Mouse (Mus musculus) neutrophil, adult 59 days (primary cell): ENCODE measurements around the gene Trhde. TPM values are rescaled to one million over a fixed set of nuclear protein-coding genes. Genes with fewer than 3 reads are reported as not detected.

Source experiments
- total RNA-seq, 2 experiments: library from RNA; stranded (reverse); gene quantifications; 1 replicate in 1 of 2; 2 replicates in 1 of 2; pipeline ENCODE4 v1.2.4; 2023

Gene Trhde
- not detected for total RNA-seq

DNA sequence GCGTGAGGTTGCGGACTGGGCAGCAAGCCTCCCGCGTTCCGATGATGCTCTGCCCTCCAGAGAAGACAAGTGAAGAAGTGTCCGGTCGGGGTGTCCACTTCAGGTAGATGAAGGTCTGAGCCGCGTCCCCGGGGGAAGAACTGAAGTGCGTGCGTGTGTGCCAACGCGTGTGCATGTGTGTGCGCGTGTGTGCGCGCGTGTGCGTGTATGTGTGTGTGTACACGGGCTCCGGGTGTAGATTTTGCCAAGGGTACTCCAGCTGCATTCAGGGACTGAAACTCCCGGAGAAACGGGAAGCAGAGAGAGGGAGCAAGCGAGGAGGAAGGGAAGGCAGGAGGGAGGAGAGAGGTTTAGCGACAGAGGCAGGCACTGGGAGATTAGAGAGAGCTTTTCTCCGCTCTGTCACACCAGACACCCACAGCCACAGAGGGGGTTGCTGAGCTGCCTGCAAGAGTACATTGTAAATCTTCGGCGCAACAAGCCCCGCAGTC lies at the start of gene Trhde:
Gene Trhde, minus strand, starts transcription at position 147 of the 491 bp plus-strand sequence.

